Comparison of ENCODE assay signal across 22 mouse cellular contexts in genomic region chr3:127130167-127130770, GRCm38 (mm10).
DNase-seq lines count a peak whose midpoint lies in the region; ATAC-seq and TF ChIP-seq lines count a peak whose summit lies in the region.
"Had no signal": no experiment of that assay in that cellular context is flagged by ENCODE, and none has a peak within 500 bp of the region (broad histone marks: within the 10 kb centered on the region; RNA-seq: fewer than 3 reads in every experiment).

No protein-coding gene starts in this region.

- DNase-seq in frontal cortex, postnatal 14 days (ENCODE audit: low spot score in 2 of 2) = no peak
- peak in 1 of 2 experiments; percentile 38 for DNase-seq in layer of hippocampus, adult 2 months (ENCODE audit: low spot score in 2 of 2)
- no peak for DNase-seq in layer of hippocampus, adult 11-12 months (ENCODE audit: low spot score)
- no peak for DNase-seq in Patski (ENCODE audit: low read depth, low spot score)
- DNase-seq in heart, postnatal 14 days = no peak
- DNase-seq: adrenal gland, adult 2 months; cerebellum, adult 9-11 months; gastrocnemius, postnatal 14 days; heart, adult 18-20 months; heart, postnatal 36 days had no signal

- H3K36me3 ChIP-seq in limb, embryonic 12.5 days = no peaks in the 10 kb centered on the region
- H3K36me3 ChIP-seq: embryonic facial prominence, embryonic 12.5 days; heart, embryonic 13.5 days; lung, embryonic 15.5 days; midbrain, embryonic 13.5 days; neural tube, embryonic 15.5 days; stomach, embryonic 15.5 days had no signal

- peak; percentile 8; the same call in 1 of the 2 replicates for ATAC-seq in frontal cortex, adult (ENCODE audit: low TSS enrichment)
- peak; percentile 12 for ATAC-seq in Patski
- ATAC-seq in limb, embryonic 12.5 days (ENCODE audit: insufficient number of reproducible peaks, insufficient read depth, low FRiP score, low TSS enrichment, low read depth) = 0 out of 2 replicates have a peak, but pooled peaks have one; percentile 20
- ATAC-seq: midbrain, embryonic 13.5 days had no signal

- H3K4me2 ChIP-seq in limb, embryonic 12.5 days = peak overlapping the region; percentile 1; the same call in 1 of the 2 replicates
- H3K4me2 ChIP-seq: embryonic facial prominence, embryonic 12.5 days; heart, embryonic 13.5 days; hindbrain, embryonic 14.5 days; lung, embryonic 15.5 days; midbrain, embryonic 13.5 days; neural tube, embryonic 15.5 days; stomach, embryonic 15.5 days had no signal

- H3K27me3 ChIP-seq in Patski = no peaks in the 10 kb centered on the region
- no peaks in the 10 kb centered on the region for H3K27me3 ChIP-seq in limb, embryonic 12.5 days
- H3K27me3 ChIP-seq: CH12.LX; embryonic facial prominence, embryonic 12.5 days; heart, embryonic 13.5 days; lung, embryonic 15.5 days; midbrain, embryonic 13.5 days; neural tube, embryonic 15.5 days; stomach, embryonic 15.5 days had no signal

- H3K9me3 ChIP-seq in limb, embryonic 12.5 days = no peaks in the 10 kb centered on the region
- H3K9me3 ChIP-seq: embryonic facial prominence, embryonic 12.5 days; heart, embryonic 13.5 days; lung, embryonic 15.5 days; midbrain, embryonic 13.5 days; neural tube, embryonic 15.5 days; stomach, embryonic 15.5 days had no signal

- 59% methylated on average over 12 of the region's 12 CpGs for WGBS in limb, embryonic 12.5 days

- CTCF ChIA-PET in Patski (lab: Charles Lee) = interaction anchor here (1.7 to 1.8 kb wide), 2 partner anchors 10 to 24 kb away, joined by 6 to 10 read pairs; no protein-coding TSS in a partner anchor

- H3K9ac ChIP-seq in limb, embryonic 12.5 days (replicated peaks) = no peak overlapping the region
- H3K9ac ChIP-seq: embryonic facial prominence, embryonic 12.5 days; heart, embryonic 13.5 days; hindbrain, embryonic 14.5 days; liver, embryonic 14.5 days; lung, embryonic 15.5 days; midbrain, embryonic 13.5 days; neural tube, embryonic 15.5 days; stomach, embryonic 15.5 days had no signal

- H3K4me3 ChIP-seq in layer of hippocampus, adult 2 months = no peak overlapping the region; the same call in 1 of the 2 replicates
- no peak overlapping the region for H3K4me3 ChIP-seq in limb, embryonic 12.5 days (replicated peaks)
- H3K4me3 ChIP-seq: embryonic facial prominence, embryonic 12.5 days; erythroblast, embryonic 14.5 days; heart, embryonic 13.5 days; lung, embryonic 15.5 days; midbrain, embryonic 13.5 days; neural tube, embryonic 15.5 days; stomach, embryonic 15.5 days had no signal

- in situ Hi-C loops in Patski (cut with MboI; ENCODE audit: low pct_unique_long_range_greater_than_20kb) = no loop called here

- peak overlapping the region; percentile 78 for H3K27ac ChIP-seq in layer of hippocampus, adult 2 months
- no peak overlapping the region; the same call in 1 of the 2 replicates for H3K27ac ChIP-seq in limb, embryonic 12.5 days
- H3K27ac ChIP-seq: embryonic facial prominence, embryonic 12.5 days; heart, embryonic 13.5 days; hindbrain, embryonic 14.5 days; liver, embryonic 14.5 days; lung, embryonic 15.5 days; midbrain, embryonic 13.5 days; neural tube, embryonic 15.5 days; stomach, embryonic 15.5 days had no signal

- intact Hi-C loops in heart, postnatal 14 days (cut with DNase I) = no loop called here

- peaks cover 17% of the 10 kb centered on the region for H3K4me1 ChIP-seq in limb, embryonic 12.5 days (replicated peaks)
- H3K4me1 ChIP-seq: embryonic facial prominence, embryonic 12.5 days had no signal

- POLR2A ChIA-PET in Patski (lab: Charles Lee) = interaction anchor here (0.5 to 1.5 kb wide), 2 partner anchors 25 to 631 kb away, joined by 3 to 6 read pairs; no protein-coding TSS in a partner anchor

- no peak for TF ChIP-seq CTCF in layer of hippocampus, adult 2 months (conservative IDR thresholded peaks at IDR 0.05)
- TF ChIP-seq CTCF in Patski (IDR thresholded peaks at IDR 0.05) = no peak
